In genomic region chr16:18411802-18412476, GRCm38 (mm10) we compare ENCODE assay signal across 9 mouse cellular contexts. TPM values are rescaled to one million over a fixed set of nuclear protein-coding genes. Genes with fewer than 3 reads are reported as not detected.
DNase-seq lines count a peak whose midpoint lies in the region; ATAC-seq and TF ChIP-seq lines count a peak whose summit lies in the region.
"Had no signal": no experiment of that assay in that cellular context is flagged by ENCODE, and none has a peak within 500 bp of the region (broad histone marks: within the 10 kb centered on the region; RNA-seq: fewer than 3 reads in every experiment).

No protein-coding gene starts in this region.

- intact Hi-C loops in heart, postnatal 36 days (cut with DNase I), result no loop called here

- no peak overlapping the region for H3K4me3 ChIP-seq in heart, embryonic 12.5 days
- H3K4me3 ChIP-seq in bone marrow, adult 2 months (replicated peaks; ENCODE audit: control insufficient read depth, low read depth, low read length), result no peak overlapping the region
- H3K4me3 ChIP-seq in liver, embryonic 14.5 days (ENCODE audit: insufficient read depth in 1 of 2, low read depth in 2 of 2, low read length in 2 of 2), result no peak overlapping the region
- H3K4me3 ChIP-seq: limb, embryonic 15.5 days had no signal

- TF ChIP-seq EP300 in liver, embryonic 14.5 days (IDR thresholded peaks at IDR 0.05; ENCODE audit: low read depth), result no peak

- 86% methylated on average over 12 of the region's 12 CpGs for WGBS in heart, embryonic 12.5 days
- WGBS in bone marrow, adult 2 months, result 19% methylated on average over 12 of the region's 12 CpGs
- WGBS in liver, embryonic 14.5 days (ENCODE audit: insufficient replicate concordance), result 72% methylated on average over 12 of the region's 12 CpGs

- no peak overlapping the region for H3K4me2 ChIP-seq in heart, embryonic 12.5 days
- no peak overlapping the region for H3K4me2 ChIP-seq in liver, embryonic 14.5 days (ENCODE audit: low read depth)
- H3K4me2 ChIP-seq: limb, embryonic 15.5 days had no signal

- peaks cover 29% of the 10 kb centered on the region for H3K4me1 ChIP-seq in heart, embryonic 12.5 days (replicated peaks)
- peaks cover 15% of the 10 kb centered on the region for H3K4me1 ChIP-seq in bone marrow, adult 2 months (ENCODE audit: control insufficient read depth, insufficient read depth, low read length)
- H3K4me1 ChIP-seq in liver, embryonic 14.5 days (replicated peaks; ENCODE audit: control insufficient read depth in 2 of 2, insufficient read depth in 2 of 2, low read length in 1 of 2), result peaks cover 0 to 4% of the 10 kb centered on the region in 2 experiments; a peak in 1 of 4 replicates

- no peak for ATAC-seq in heart, embryonic 12.5 days (ENCODE audit: insufficient number of reproducible peaks, low FRiP score)
- ATAC-seq in liver, embryonic 14.5 days (ENCODE audit: insufficient read depth), result peak; percentile 10; the same call in 1 of the 2 replicates

- H3K27ac ChIP-seq in heart, embryonic 12.5 days (ENCODE audit: poor library complexity, severe bottlenecking), result no peak overlapping the region
- H3K27ac ChIP-seq in bone marrow, adult 2 months (ENCODE audit: control insufficient read depth, insufficient read depth, low read depth, low read length, poor library complexity), result peak overlapping the region; percentile 14
- no peak overlapping the region for H3K27ac ChIP-seq in liver, embryonic 14.5 days
- H3K27ac ChIP-seq: limb, embryonic 15.5 days had no signal

- H3K9me3 ChIP-seq in heart, embryonic 12.5 days (replicated peaks), result no peaks in the 10 kb centered on the region
- H3K9me3 ChIP-seq in liver, embryonic 14.5 days (ENCODE audit: control insufficient read depth, low read length), result no peaks in the 10 kb centered on the region
- H3K9me3 ChIP-seq: limb, embryonic 15.5 days had no signal

- H3K36me3 ChIP-seq in heart, embryonic 12.5 days, result peaks cover 69% of the 10 kb centered on the region
- peaks cover 64% of the 10 kb centered on the region for H3K36me3 ChIP-seq in liver, embryonic 14.5 days (replicated peaks; ENCODE audit: control insufficient read depth, insufficient read depth, low read depth)

- H3K27me3 ChIP-seq in heart, embryonic 12.5 days (replicated peaks), result no peaks in the 10 kb centered on the region
- H3K27me3 ChIP-seq in liver, embryonic 14.5 days (ENCODE audit: control insufficient read depth, insufficient read depth, low read length), result no peaks in the 10 kb centered on the region
- H3K27me3 ChIP-seq: limb, embryonic 15.5 days had no signal

- TF ChIP-seq CTCF in bone marrow, adult 2 months (IDR thresholded peaks at IDR 0.05; ENCODE audit: control insufficient read depth, insufficient read depth, low read length), result no peak
- no peak for TF ChIP-seq CTCF in liver, embryonic 14.5 days (IDR thresholded peaks at IDR 0.05; ENCODE audit: low read depth)

- TF ChIP-seq POLR2A in bone marrow, adult 2 months (IDR thresholded peaks at IDR 0.05; ENCODE audit: borderline replicate concordance, control insufficient read depth, low read depth, low read length), result no peak

- peak; percentile 99 for DNase-seq in heart, adult 11 months
- peak; percentile 62 for DNase-seq in 3134 (ENCODE audit: extremely low read depth, insufficient read length, low spot score)
- DNase-seq in heart, postnatal 36 days, result peak; percentile 59 to 74
- DNase-seq in liver, embryonic 14.5 days (ENCODE audit: low read depth in 3 of 3, low spot score in 3 of 3), result no peak
- DNase-seq in testis, postnatal 10 days (ENCODE audit: low spot score), result no peak
- DNase-seq in urinary bladder, postnatal 4 days (ENCODE audit: low spot score in 2 of 2), result no peak

- H3K9ac ChIP-seq in heart, embryonic 12.5 days, result no peak overlapping the region
- no peak overlapping the region for H3K9ac ChIP-seq in liver, embryonic 14.5 days (replicated peaks)
- H3K9ac ChIP-seq: limb, embryonic 15.5 days had no signal

RNA-seq across cellular contexts. Expression of gene Txnrd2, which starts 14.2 kb away (rescaled TPM):
- 34.9 and 37.2 TPM in 2 replicates for polyA plus RNA-seq in heart, embryonic 12.5 days (2016; fragmentation: Nextera tagmentation; extraction: Ambion mirVana)
- 66.6 and 86.0 TPM in 2 replicates for polyA plus RNA-seq in bone marrow, adult 2 months (2011; ENCODE audit: insufficient read depth, insufficient read length, low replicate concordance, missing spikeins)
- 10 to 100 TPM; 41.0 to 42.8 TPM for total RNA-seq in heart, postnatal 36 days (2021)
- polyA plus RNA-seq in liver, embryonic 14.5 days (2012; rRNA removed), result 79.9 and 113 TPM in 2 replicates
- 110 and 112 TPM in 2 replicates for polyA plus RNA-seq in liver, embryonic 14.5 days (2014; fragmentation: Nextera tagmentation; extraction: Ambion mirVana)

RNA-seq across cellular contexts. Expression of gene Comt, which starts 14.7 kb away (rescaled TPM):
- polyA plus RNA-seq in heart, embryonic 12.5 days (2016; fragmentation: Nextera tagmentation; extraction: Ambion mirVana), result 88.2 and 90.8 TPM in 2 replicates
- 40.6 and 53.8 TPM in 2 replicates for polyA plus RNA-seq in bone marrow, adult 2 months (2011; ENCODE audit: insufficient read depth, insufficient read length, low replicate concordance, missing spikeins)
- 100 to 1,000 TPM; 130 to 150 TPM for total RNA-seq in heart, postnatal 36 days (2021)
- 73.8 and 84.7 TPM in 2 replicates for polyA plus RNA-seq in liver, embryonic 14.5 days (2012; rRNA removed)
- 69.8 and 80.4 TPM in 2 replicates for polyA plus RNA-seq in liver, embryonic 14.5 days (2014; fragmentation: Nextera tagmentation; extraction: Ambion mirVana)

Comparison
In these comparisons a context has a peak if more than half of its experiments do, and no peak if none do; other contexts are left out.
1. DNase-seq: peak in heart, adult 11 months (single experiment), 3134 (single experiment) and heart, postnatal 36 days (2 of 2); none in liver, embryonic 14.5 days (0 of 3), testis, postnatal 10 days (single experiment) and urinary bladder, postnatal 4 days (0 of 2).